Comparison of ENCODE assay signal across 16 mouse cellular contexts in genomic region chr2:178423223-178423622, GRCm38 (mm10). TPM values are rescaled to one million over a fixed set of nuclear protein-coding genes. Genes with fewer than 3 reads are reported as not detected.
A peak's percentile ranks its signal among the peaks of the same experiment; 100 is the strongest.
DNase-seq lines count a peak whose midpoint lies in the region; ATAC-seq lines count a peak whose summit lies in the region.
"Had no signal": no experiment of that assay in that cellular context is flagged by ENCODE, and none has a peak within 500 bp of the region (broad histone marks: within the 10 kb centered on the region; RNA-seq: fewer than 3 reads in every experiment).

No protein-coding gene starts in this region.

- no peak overlapping the region for H3K4me2 ChIP-seq in heart, embryonic 13.5 days
- H3K4me2 ChIP-seq in midbrain, embryonic 12.5 days (replicated peaks), result no peak overlapping the region
- no peak overlapping the region for H3K4me2 ChIP-seq in midbrain, embryonic 16.5 days (ENCODE audit: low read length)
- no peak overlapping the region for H3K4me2 ChIP-seq in limb, embryonic 11.5 days (ENCODE audit: low read depth, severe bottlenecking)
- H3K4me2 ChIP-seq: forebrain, embryonic 13.5 days; hindbrain, embryonic 14.5 days; limb, embryonic 15.5 days; lung, embryonic 14.5 days had no signal

- WGBS in heart, embryonic 13.5 days, result 46% methylated on average over 5 of the region's 5 CpGs
- WGBS in midbrain, embryonic 12.5 days, result 84% methylated on average over 5 of the region's 5 CpGs
- WGBS in midbrain, embryonic 16.5 days, result 86% methylated on average over 5 of the region's 5 CpGs
- 78% methylated on average over 5 of the region's 5 CpGs for WGBS in limb, embryonic 11.5 days

- peaks cover 32% of the 10 kb centered on the region for H3K36me3 ChIP-seq in heart, embryonic 13.5 days
- no peaks in the 10 kb centered on the region for H3K36me3 ChIP-seq in midbrain, embryonic 12.5 days
- H3K36me3 ChIP-seq in midbrain, embryonic 16.5 days (ENCODE audit: control insufficient read depth, insufficient read depth, low read length), result no peaks in the 10 kb centered on the region
- H3K36me3 ChIP-seq in limb, embryonic 11.5 days (ENCODE audit: control insufficient read depth, insufficient read depth, low read length), result no peaks in the 10 kb centered on the region

- ATAC-seq in heart, embryonic 13.5 days (ENCODE audit: extremely low read depth, insufficient number of reproducible peaks, low FRiP score, low TSS enrichment), result no peak
- ATAC-seq in midbrain, embryonic 12.5 days (ENCODE audit: low FRiP score, low read depth), result no peak
- ATAC-seq in midbrain, embryonic 16.5 days, result no peak
- ATAC-seq in limb, embryonic 11.5 days (ENCODE audit: insufficient number of reproducible peaks, low FRiP score, low TSS enrichment, low read depth), result no peak
- ATAC-seq: forebrain, embryonic 13.5 days had no signal

- H3K4me1 ChIP-seq in heart, embryonic 13.5 days, result peaks cover 35% of the 10 kb centered on the region
- H3K4me1 ChIP-seq in midbrain, embryonic 12.5 days, result peaks cover 4% of the 10 kb centered on the region; the same call in 1 of the 2 replicates
- peaks cover 10% of the 10 kb centered on the region; the same call in 1 of the 2 replicates for H3K4me1 ChIP-seq in midbrain, embryonic 16.5 days (ENCODE audit: control insufficient read depth, insufficient read depth, low read length)
- H3K4me1 ChIP-seq in limb, embryonic 11.5 days (ENCODE audit: control insufficient read depth, insufficient read depth, low read length), result peaks cover 15% of the 10 kb centered on the region
- H3K4me1 ChIP-seq: forebrain, embryonic 13.5 days had no signal

- peaks cover 3% of the 10 kb centered on the region; the same call in 1 of the 2 replicates for H3K27me3 ChIP-seq in heart, embryonic 13.5 days (replicated peaks)
- H3K27me3 ChIP-seq in midbrain, embryonic 12.5 days, result no peaks in the 10 kb centered on the region
- no peaks in the 10 kb centered on the region for H3K27me3 ChIP-seq in midbrain, embryonic 16.5 days (ENCODE audit: control insufficient read depth, insufficient read depth, low read depth, low read length)
- H3K27me3 ChIP-seq in limb, embryonic 11.5 days (ENCODE audit: control insufficient read depth, insufficient read depth, low read length), result no peaks in the 10 kb centered on the region
- H3K27me3 ChIP-seq: forebrain, embryonic 13.5 days had no signal

- H3K4me3 ChIP-seq in heart, embryonic 13.5 days, result no peak overlapping the region
- H3K4me3 ChIP-seq in midbrain, embryonic 12.5 days, result no peak overlapping the region
- H3K4me3 ChIP-seq in midbrain, embryonic 16.5 days (ENCODE audit: low read depth, low read length), result no peak overlapping the region
- H3K4me3 ChIP-seq in limb, embryonic 11.5 days (ENCODE audit: low read depth, low read length), result no peak overlapping the region
- H3K4me3 ChIP-seq: forebrain, embryonic 13.5 days; layer of hippocampus, adult 2 months; limb, embryonic 15.5 days had no signal

- no peak for DNase-seq in heart, postnatal 14 days
- peak; percentile 32 for DNase-seq in NIH3T3 (ENCODE audit: low read depth)
- peak; percentile 28 for DNase-seq in limb, embryonic 11.5 days (ENCODE audit: low spot score)
- no peak for DNase-seq in embryo, embryonic 11 days
- DNase-seq: cerebellum, postnatal 10 days; kidney, postnatal 10 days; lung, embryonic 14.5 days; thymus, adult 18-20 months had no signal

- H3K9me3 ChIP-seq in heart, embryonic 13.5 days, result peaks cover 2% of the 10 kb centered on the region
- H3K9me3 ChIP-seq in midbrain, embryonic 12.5 days, result no peaks in the 10 kb centered on the region; the same call in 1 of the 2 replicates
- no peaks in the 10 kb centered on the region for H3K9me3 ChIP-seq in midbrain, embryonic 16.5 days (replicated peaks; ENCODE audit: control insufficient read depth, low read length, poor library complexity, severe bottlenecking)
- H3K9me3 ChIP-seq in limb, embryonic 11.5 days (ENCODE audit: control insufficient read depth, low read length), result no peaks in the 10 kb centered on the region
- H3K9me3 ChIP-seq: forebrain, embryonic 13.5 days; limb, embryonic 15.5 days had no signal

- intact Hi-C loops in heart, postnatal 14 days (cut with DNase I), result loop anchor here (10.0 kb wide), 1 partner anchor 152 kb away; no protein-coding TSS in a partner anchor

- no peak overlapping the region for H3K9ac ChIP-seq in heart, embryonic 13.5 days
- no peak overlapping the region for H3K9ac ChIP-seq in midbrain, embryonic 12.5 days (replicated peaks)
- no peak overlapping the region for H3K9ac ChIP-seq in midbrain, embryonic 16.5 days (ENCODE audit: low read depth, low read length)
- no peak overlapping the region for H3K9ac ChIP-seq in limb, embryonic 11.5 days (ENCODE audit: low read length)
- H3K9ac ChIP-seq: forebrain, embryonic 13.5 days; limb, embryonic 15.5 days; lung, embryonic 14.5 days had no signal

- H3K27ac ChIP-seq in heart, embryonic 13.5 days (replicated peaks), result peak overlapping the region; percentile 87; the same call in 1 of the 2 replicates
- 0 out of 2 replicates have a peak overlapping the region, but pooled peaks have one; percentile 25 for H3K27ac ChIP-seq in midbrain, embryonic 12.5 days (replicated peaks)
- no peak overlapping the region for H3K27ac ChIP-seq in midbrain, embryonic 16.5 days (ENCODE audit: low read length)
- H3K27ac ChIP-seq in limb, embryonic 11.5 days (replicated peaks; ENCODE audit: low read depth, low read length), result 0 out of 2 replicates have a peak overlapping the region, but pooled peaks have one; percentile 89
- H3K27ac ChIP-seq: forebrain, embryonic 13.5 days; layer of hippocampus, adult 2 months; limb, embryonic 15.5 days; macrophage had no signal

RNA-seq across cellular contexts. Expression of gene Cdh26, which starts 7.1 kb away (rescaled TPM):
- polyA plus RNA-seq in heart, embryonic 13.5 days (2015; fragmentation: Nextera tagmentation; extraction: Ambion mirVana), result 0.07 TPM in 1 of 2 replicates, not detected in the other
- total RNA-seq in heart, postnatal 14 days (2021), result under 1 TPM; 0.31 to 0.39 TPM
- 0.18 TPM in 1 of 2 replicates, not detected in the other for polyA plus RNA-seq in midbrain, embryonic 12.5 days (2016; fragmentation: Nextera tagmentation; extraction: Ambion mirVana)
- polyA plus RNA-seq in midbrain, embryonic 16.5 days (2015; fragmentation: Nextera tagmentation; extraction: Ambion mirVana), result 0.19 and 0.20 TPM in 2 replicates
- polyA plus RNA-seq in limb, embryonic 11.5 days (2014; fragmentation: Nextera tagmentation; extraction: Ambion mirVana), result 0.40 and 0.55 TPM in 2 replicates
- polyA plus RNA-seq: forebrain, embryonic 13.5 days; lung, embryonic 14.5 days; macrophage had no signal

RNA-seq across cellular contexts. Expression of gene Fam217b, which starts 8.9 kb away (rescaled TPM):
- polyA plus RNA-seq in heart, embryonic 13.5 days (2015; fragmentation: Nextera tagmentation; extraction: Ambion mirVana), result 5.5 and 7.6 TPM in 2 replicates
- 10 to 100 TPM; 11.8 to 13.1 TPM for total RNA-seq in heart, postnatal 14 days (2021)
- polyA plus RNA-seq in midbrain, embryonic 12.5 days (2016; fragmentation: Nextera tagmentation; extraction: Ambion mirVana), result 2.0 and 2.6 TPM in 2 replicates
- polyA plus RNA-seq in midbrain, embryonic 16.5 days (2015; fragmentation: Nextera tagmentation; extraction: Ambion mirVana), result 13.4 and 18.3 TPM in 2 replicates
- 5.3 and 8.6 TPM in 2 replicates for polyA plus RNA-seq in limb, embryonic 11.5 days (2014; fragmentation: Nextera tagmentation; extraction: Ambion mirVana)

RNA-seq across cellular contexts. Expression of gene Ppp1r3d, which starts 9.0 kb away (rescaled TPM):
- 16.0 and 16.2 TPM in 2 replicates for polyA plus RNA-seq in heart, embryonic 13.5 days (2015; fragmentation: Nextera tagmentation; extraction: Ambion mirVana)
- total RNA-seq in heart, postnatal 14 days (2021), result 10 to 100 TPM; 21.0 to 21.5 TPM
- 1.3 and 1.4 TPM in 2 replicates for polyA plus RNA-seq in midbrain, embryonic 12.5 days (2016; fragmentation: Nextera tagmentation; extraction: Ambion mirVana)
- polyA plus RNA-seq in midbrain, embryonic 16.5 days (2015; fragmentation: Nextera tagmentation; extraction: Ambion mirVana), result 3.6 and 3.7 TPM in 2 replicates
- polyA plus RNA-seq in limb, embryonic 11.5 days (2014; fragmentation: Nextera tagmentation; extraction: Ambion mirVana), result 3.0 and 3.1 TPM in 2 replicates

RNA-seq across cellular contexts. Expression of gene Sycp2, which starts 15.7 kb away (rescaled TPM):
- 0.05 and 0.08 TPM in 2 replicates for polyA plus RNA-seq in heart, embryonic 13.5 days (2015; fragmentation: Nextera tagmentation; extraction: Ambion mirVana)
- 1 to 10 TPM; 1.4 to 2.3 TPM for total RNA-seq in heart, postnatal 14 days (2021)
- 0.07 and 0.17 TPM in 2 replicates for polyA plus RNA-seq in midbrain, embryonic 12.5 days (2016; fragmentation: Nextera tagmentation; extraction: Ambion mirVana)
- 0.25 and 0.36 TPM in 2 replicates for polyA plus RNA-seq in midbrain, embryonic 16.5 days (2015; fragmentation: Nextera tagmentation; extraction: Ambion mirVana)
- 0.09 and 0.20 TPM in 2 replicates for polyA plus RNA-seq in limb, embryonic 11.5 days (2014; fragmentation: Nextera tagmentation; extraction: Ambion mirVana)
- polyA plus RNA-seq: macrophage had no signal

Comparison
In these comparisons a context has a peak if more than half of its experiments do, and no peak if none do; other contexts are left out.
1. DNase-seq: peak in NIH3T3 (single experiment) and limb, embryonic 11.5 days (single experiment); none in heart, postnatal 14 days (0 of 2) and embryo, embryonic 11 days (single experiment).